Mouse (Mus musculus): Measurements from ENCODE around the gene Agrp. TPM values are rescaled to one million over a fixed set of nuclear protein-coding genes. Genes with fewer than 3 reads are reported as not detected.

The Agrp gene
- polyA plus RNA-seq, 1 experiment from 2014 or later = 0.88 TPM

DNA sequence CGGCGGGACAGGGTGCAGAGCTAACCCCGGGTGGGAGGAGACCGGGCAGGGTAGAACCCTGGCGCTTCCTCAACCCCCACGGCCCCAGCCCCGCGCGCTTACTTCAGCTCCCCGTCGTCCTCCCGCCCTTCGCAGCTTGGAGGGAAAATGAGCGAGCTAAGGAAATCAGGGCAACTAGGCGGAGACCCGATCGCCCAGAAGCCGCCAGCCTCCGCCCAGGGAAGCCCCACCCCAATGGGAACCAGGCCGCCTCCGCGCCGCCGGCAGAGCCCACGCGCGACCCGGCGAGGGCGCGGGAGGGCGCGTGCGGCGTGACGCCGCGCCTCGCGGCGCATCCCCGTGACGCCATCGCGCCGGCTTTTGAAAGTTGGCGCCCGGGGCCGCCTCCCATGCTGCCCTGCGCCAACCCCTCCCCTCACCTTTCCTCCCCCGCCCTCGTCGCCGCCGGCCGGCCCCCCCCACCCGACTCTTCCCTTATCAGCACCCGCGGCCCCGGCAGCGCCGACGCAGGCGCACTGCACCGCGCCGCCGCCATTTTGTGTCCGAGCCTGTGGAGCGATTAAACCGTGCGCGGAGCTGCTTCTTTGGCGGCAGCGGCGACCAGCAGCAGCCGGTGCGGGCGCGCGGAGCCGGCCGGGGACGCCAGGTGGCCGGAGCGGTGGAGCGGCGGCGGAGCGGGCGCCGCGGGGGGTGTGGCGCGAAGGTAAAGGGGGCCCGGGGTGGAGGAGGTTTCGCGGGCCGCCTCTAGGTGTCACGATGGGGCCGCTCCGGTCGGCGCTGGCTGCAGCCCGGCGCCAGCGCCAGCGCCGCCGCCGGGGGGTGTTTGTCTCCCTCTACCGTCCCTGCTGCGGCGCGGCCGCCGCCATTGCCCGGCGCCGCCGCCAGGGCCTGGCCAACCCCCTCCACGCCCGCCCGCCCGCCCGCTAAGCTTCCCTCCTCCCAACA, 903 bp downstream of the Agrp start, which contains the start of gene Ctcf:
Ctcf (plus strand) TSS at position 551 of the 945 bp plus-strand sequence.
- peak within 1 kb of the TSS; percentile 99 for H3K27ac ChIP-seq
- ATAC-seq = peak; percentile 94
- H3K4me1 ChIP-seq (replicated peaks) = peaks cover 18% of the 10 kb centered on the region
- no peaks in the 10 kb centered on the region for H3K36me3 ChIP-seq
- peak within 1 kb of the TSS; percentile 90 for H3K4me3 ChIP-seq (replicated peaks)
- under 1% methylated on average over 96 of the region's 126 CpGs for WGBS
- no peaks in the 10 kb centered on the region for H3K27me3 ChIP-seq (replicated peaks)
- no peaks in the 10 kb centered on the region for H3K9me3 ChIP-seq
- H3K9ac ChIP-seq = peak within 1 kb of the TSS; percentile 82
- peak within 1 kb of the TSS; percentile 90 for H3K4me2 ChIP-seq (replicated peaks)

DNA sequence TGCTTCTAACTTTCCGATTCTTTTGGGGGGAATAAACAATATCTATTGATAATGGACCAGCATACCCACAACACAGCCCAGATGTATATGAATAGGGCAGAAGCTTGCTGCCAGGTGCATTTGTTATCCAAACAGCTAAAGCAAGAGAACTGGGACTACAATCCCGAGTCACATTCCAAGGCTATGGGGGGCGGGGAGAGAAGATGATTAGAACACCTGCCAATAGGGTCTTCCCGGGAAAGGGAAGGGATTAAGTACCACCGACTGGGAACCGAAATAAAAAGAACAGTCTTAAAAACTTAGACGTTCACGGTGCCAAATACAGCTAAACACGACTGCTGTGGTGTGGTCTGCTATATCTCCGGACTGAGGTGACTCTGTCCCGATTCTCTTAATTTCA, 1.7 kb downstream of the Agrp start:
- H3K36me3 ChIP-seq = no peaks in the 10 kb centered on the region
- ATAC-seq = no peak
- H3K4me2 ChIP-seq (replicated peaks) = peak overlapping the region; percentile 90
- 2% methylated on average over 11 of the region's 11 CpGs for WGBS
- peak overlapping the region; percentile 90 for H3K4me3 ChIP-seq (replicated peaks)
- H3K9ac ChIP-seq = peak overlapping the region; percentile 73
- H3K9me3 ChIP-seq = no peaks in the 10 kb centered on the region
- H3K27ac ChIP-seq = peak overlapping the region; percentile 84
- H3K27me3 ChIP-seq (replicated peaks) = no peaks in the 10 kb centered on the region
- H3K4me1 ChIP-seq (replicated peaks) = peaks cover 18% of the 10 kb centered on the region

DNA sequence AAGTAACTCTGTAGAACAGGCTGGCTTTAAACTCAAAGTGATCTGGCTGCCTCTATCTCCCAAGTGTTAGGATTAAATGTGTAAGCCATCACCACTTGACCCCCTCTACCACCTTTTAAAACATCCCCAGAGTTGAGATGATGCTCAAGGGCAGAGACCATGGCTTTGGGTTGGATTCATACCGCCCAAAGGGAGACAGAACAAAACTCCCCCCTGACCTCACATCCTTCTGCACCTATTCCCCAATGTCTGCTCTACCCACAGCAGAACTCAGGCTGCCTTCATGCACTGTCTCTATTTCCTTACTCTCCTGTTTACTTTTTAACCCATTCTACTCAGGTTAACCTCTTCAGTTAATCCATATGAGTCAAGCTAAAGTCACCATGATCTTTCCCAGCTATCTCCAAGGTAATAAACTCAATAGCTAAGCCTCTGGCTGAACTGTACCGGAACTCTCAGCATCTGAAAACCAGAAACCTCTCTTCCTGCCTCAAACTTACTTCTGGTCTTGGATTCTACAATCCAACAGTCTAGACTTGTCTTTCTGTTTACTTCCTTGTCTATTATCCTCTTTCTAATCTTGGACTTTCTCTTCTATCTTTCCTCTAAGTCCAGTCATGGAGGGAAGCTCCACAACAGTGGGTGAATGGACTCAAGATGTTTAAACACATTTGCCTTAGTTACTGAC, 2.3 kb downstream of the Agrp start:
- Histone ChIP-seq H3K27ac (peak overlapping the region; percentile 84; the same call in 1 of the 2 replicates), H3K4me3 (replicated peaks) (peak overlapping the region; percentile 90), H3K4me1 (replicated peaks) (peaks cover 15% of the 10 kb centered on the region), H3K9ac (peak overlapping the region; percentile 73; the same call in 1 of the 2 replicates), H3K9me3 (no peaks in the 10 kb centered on the region), H3K36me3 (no peaks in the 10 kb centered on the region), H3K4me2 (replicated peaks) (peak overlapping the region; percentile 90), H3K27me3 (replicated peaks) (no peaks in the 10 kb centered on the region)
- WGBS = 66% methylated on average over 2 of the region's 2 CpGs
- ATAC-seq = no peak

DNA sequence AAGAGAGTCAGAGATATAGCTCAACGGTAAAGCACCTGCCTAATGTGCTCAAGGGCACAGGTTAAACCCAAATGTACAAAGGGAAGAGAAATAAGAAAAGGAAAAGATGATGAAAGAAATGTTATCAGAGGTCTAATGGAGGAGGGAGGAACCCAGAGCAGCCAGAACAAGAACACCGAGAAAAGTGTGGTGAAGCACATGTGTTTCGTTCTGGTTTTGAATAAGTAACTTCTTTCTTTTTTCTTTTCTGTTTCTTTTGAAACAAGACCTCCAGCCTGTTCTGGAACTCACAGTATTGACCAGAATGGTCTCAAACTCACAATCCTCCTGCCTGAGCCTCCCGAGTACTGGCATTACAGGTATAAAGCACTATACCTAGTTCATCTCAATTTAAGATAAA, 7.9 kb downstream of the Agrp start:
- Histone ChIP-seq H3K4me3 (replicated peaks) (no peak overlapping the region), H3K4me1 (replicated peaks) (peaks cover 3% of the 10 kb centered on the region; the same call in 1 of the 2 replicates), H3K27ac (no peak overlapping the region), H3K9me3 (no peaks in the 10 kb centered on the region), H3K27me3 (replicated peaks) (no peaks in the 10 kb centered on the region), H3K36me3 (no peaks in the 10 kb centered on the region), H3K4me2 (replicated peaks) (no peak overlapping the region), H3K9ac (no peak overlapping the region)
- WGBS = 87% methylated on average over 4 of the region's 4 CpGs
- no peak for ATAC-seq

DNA sequence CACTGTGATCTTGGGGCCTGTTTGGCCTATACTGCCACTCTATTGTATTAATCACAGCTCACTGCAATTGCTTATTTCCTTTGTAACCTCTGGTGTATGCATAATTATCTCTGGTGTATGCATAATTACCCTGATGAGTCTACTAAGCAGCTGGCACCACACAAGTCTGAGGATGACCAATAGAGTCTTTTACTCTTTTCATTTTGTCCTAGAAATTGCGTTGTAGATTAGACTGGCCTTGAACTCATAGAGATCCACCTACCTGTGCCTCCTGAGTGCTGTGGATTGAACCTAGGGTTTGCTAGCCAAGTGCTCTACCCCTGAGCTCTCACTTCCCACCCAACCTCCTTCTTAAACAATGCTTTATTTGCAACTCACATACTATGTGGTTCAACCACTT, 11.1 kb downstream of the Agrp start:
- Histone ChIP-seq H3K4me3 (replicated peaks) (no peak overlapping the region), H3K4me1 (replicated peaks) (peaks cover 22% of the 10 kb centered on the region), H3K36me3 (peaks cover 7% of the 10 kb centered on the region), H3K27me3 (replicated peaks) (no peaks in the 10 kb centered on the region), H3K4me2 (replicated peaks) (no peak overlapping the region), H3K9me3 (no peaks in the 10 kb centered on the region), H3K27ac (no peak overlapping the region), H3K9ac (no peak overlapping the region)
- WGBS = 71% methylated on average over 1 of the region's 1 CpGs
- no peak for ATAC-seq

DNA sequence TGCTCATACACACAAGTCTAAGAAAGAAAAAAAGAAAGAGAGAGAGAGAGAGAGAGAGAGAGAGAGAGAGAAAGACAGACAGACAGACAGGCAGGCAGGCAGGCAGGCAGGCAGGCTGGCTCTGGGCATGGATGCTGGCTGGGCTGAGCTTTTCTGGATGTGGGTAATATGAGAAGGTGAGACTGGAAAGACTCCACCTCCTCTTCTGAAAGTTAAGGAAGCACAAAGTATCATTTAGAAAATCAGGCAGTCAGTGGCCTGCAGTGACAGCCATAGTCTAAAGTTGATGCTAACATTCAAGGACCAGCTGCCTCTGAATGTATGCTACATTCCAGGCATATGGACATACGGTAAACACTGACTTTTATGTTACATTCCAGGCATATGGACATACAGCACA, 12.4 kb downstream of the Agrp start:
- H3K4me2 ChIP-seq (replicated peaks) = no peak overlapping the region
- H3K36me3 ChIP-seq = peaks cover 18% of the 10 kb centered on the region
- H3K27ac ChIP-seq = no peak overlapping the region
- H3K27me3 ChIP-seq (replicated peaks) = no peaks in the 10 kb centered on the region
- WGBS = 55% methylated on average over 1 of the region's 1 CpGs
- H3K9me3 ChIP-seq = no peaks in the 10 kb centered on the region
- no peak overlapping the region for H3K9ac ChIP-seq
- ATAC-seq = no peak
- H3K4me3 ChIP-seq (replicated peaks) = no peak overlapping the region
- H3K4me1 ChIP-seq (replicated peaks) = peaks cover 22% of the 10 kb centered on the region

DNA sequence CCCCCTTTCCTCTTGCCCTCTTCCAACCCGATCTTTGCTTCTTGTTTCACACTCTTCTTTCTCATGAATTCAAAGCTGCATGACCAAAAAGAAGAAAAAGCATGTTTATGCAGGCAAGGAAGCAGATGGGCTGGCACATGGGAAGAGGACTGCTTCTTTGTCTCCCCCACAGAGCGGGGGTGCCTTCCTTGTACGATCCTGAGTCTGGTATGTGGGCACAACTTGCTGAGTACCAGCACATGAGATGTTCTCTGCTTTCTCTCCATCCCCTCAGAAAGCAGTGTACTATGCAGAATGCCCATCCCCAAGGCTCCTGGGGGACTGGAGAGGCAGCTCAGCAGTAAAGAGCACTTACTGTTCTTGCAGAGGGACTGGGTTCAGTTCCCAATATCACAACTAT, 12.8 kb downstream of the Agrp start:
- no peak for ATAC-seq
- no peak overlapping the region for H3K9ac ChIP-seq
- peak overlapping the region; percentile 11; the same call in 1 of the 2 replicates for H3K27ac ChIP-seq
- H3K36me3 ChIP-seq = peaks cover 18% of the 10 kb centered on the region
- 57% methylated on average over 3 of the region's 3 CpGs for WGBS
- peaks cover 22% of the 10 kb centered on the region for H3K4me1 ChIP-seq (replicated peaks)
- no peak overlapping the region for H3K4me3 ChIP-seq (replicated peaks)
- no peak overlapping the region for H3K4me2 ChIP-seq (replicated peaks)
- no peaks in the 10 kb centered on the region for H3K27me3 ChIP-seq (replicated peaks)
- H3K9me3 ChIP-seq = no peaks in the 10 kb centered on the region

DNA sequence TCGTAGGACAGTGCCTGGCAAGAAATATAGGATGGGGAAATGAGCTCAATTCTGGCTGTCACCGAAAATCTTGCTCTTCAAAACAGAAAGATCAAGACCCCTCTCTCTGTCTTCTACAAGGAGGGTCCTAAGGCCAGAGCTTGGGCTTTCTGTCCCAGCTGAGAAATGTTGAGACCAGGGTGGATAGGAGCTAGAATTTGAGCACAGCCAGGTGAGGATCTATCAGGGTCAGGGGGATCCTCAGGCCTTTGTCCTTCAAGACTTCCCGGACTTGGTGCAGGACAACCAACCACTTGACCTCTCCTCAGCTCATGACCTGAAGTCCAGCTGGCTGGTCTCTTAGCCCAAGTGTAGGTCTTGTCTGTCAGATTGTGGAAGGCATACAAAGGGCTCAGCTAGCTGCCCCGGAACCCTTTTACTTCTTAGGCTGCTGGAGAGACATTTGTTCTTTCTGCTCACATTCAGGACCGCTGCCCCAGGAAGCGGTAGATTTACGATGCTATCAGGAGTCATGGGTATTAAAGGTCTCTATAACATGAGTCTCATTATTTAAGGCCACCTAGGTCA, 13.4 kb downstream of the Agrp start:
- no peak overlapping the region for H3K27ac ChIP-seq
- WGBS = 55% methylated on average over 7 of the region's 7 CpGs

DNA sequence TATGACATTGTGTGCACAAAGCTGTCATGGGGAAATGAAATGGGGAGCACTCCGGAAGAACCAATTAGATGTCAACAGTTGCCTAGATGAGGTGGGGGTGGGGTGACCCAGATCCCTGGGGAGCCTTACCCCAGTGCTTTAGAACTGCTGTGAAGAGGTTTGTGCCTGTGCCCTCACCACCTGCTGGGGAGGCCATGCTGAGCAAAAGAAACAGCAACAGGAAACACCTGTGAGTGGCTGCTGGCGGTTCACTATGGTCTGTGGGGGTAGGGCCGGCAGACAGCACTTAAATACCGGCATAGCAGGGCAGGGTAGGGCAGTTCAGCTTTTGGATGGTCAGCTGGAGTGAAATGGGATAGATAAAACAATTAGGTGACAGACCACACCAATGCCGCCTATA, 14.1 kb downstream of the Agrp start:
- no peaks in the 10 kb centered on the region for H3K27me3 ChIP-seq (replicated peaks)
- peaks cover 22% of the 10 kb centered on the region for H3K4me1 ChIP-seq (replicated peaks)
- 0 out of 2 replicates have a peak overlapping the region, but pooled peaks have one; percentile 2 for H3K27ac ChIP-seq
- H3K4me2 ChIP-seq (replicated peaks) = peak overlapping the region; percentile 43
- peaks cover 26% of the 10 kb centered on the region for H3K36me3 ChIP-seq
- no peak overlapping the region for H3K9ac ChIP-seq
- ATAC-seq = peak; percentile 16
- H3K4me3 ChIP-seq (replicated peaks) = no peak overlapping the region
- WGBS = 36% methylated on average over 5 of the region's 5 CpGs
- H3K9me3 ChIP-seq = no peaks in the 10 kb centered on the region

More for the DNA sequence above, 13.4 kb downstream of the Agrp start:
- no peaks in the 10 kb centered on the region for H3K27me3 ChIP-seq (replicated peaks)
- H3K9me3 ChIP-seq = no peaks in the 10 kb centered on the region
- H3K4me2 ChIP-seq (replicated peaks) = no peak overlapping the region
- H3K4me3 ChIP-seq (replicated peaks) = no peak overlapping the region
- ATAC-seq = no peak
- peaks cover 22% of the 10 kb centered on the region for H3K4me1 ChIP-seq (replicated peaks)
- no peak overlapping the region for H3K9ac ChIP-seq
- peaks cover 19% of the 10 kb centered on the region for H3K36me3 ChIP-seq

DNA sequence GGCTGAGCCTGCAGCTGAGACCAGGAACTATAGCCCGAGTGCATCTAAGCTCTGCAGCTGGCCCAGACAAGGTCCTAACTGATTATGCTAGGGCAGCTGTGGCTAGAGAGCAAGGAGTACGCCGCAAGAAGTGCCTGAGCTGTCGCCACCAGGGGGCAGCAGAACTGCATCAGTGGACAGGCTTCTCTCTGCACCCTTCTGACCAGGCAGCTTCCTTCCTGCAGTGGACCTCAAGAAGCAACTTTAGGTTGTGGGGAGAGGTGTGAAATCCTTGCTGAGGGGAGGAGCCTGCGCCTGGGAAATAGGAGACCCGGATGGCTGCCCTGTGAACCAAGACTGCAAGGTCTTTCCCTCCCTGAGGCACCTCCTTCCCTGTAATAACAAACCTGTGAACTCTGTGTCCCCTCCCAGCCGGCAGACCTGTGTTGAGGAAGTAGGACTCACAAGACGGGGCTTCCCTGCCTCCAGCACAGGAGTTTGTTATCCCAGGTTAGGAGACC, 14.7 kb downstream of the Agrp start:
- peaks cover 22% of the 10 kb centered on the region for H3K4me1 ChIP-seq (replicated peaks)
- H3K9ac ChIP-seq = peak overlapping the region; percentile 8; the same call in 1 of the 2 replicates
- peaks cover 32% of the 10 kb centered on the region for H3K36me3 ChIP-seq
- H3K27me3 ChIP-seq (replicated peaks) = no peaks in the 10 kb centered on the region
- H3K27ac ChIP-seq = peak overlapping the region; percentile 54; the same call in 1 of the 2 replicates
- peak overlapping the region; percentile 43 for H3K4me2 ChIP-seq (replicated peaks)
- WGBS = 4% methylated on average over 8 of the region's 8 CpGs
- peak; percentile 94 for ATAC-seq
- H3K9me3 ChIP-seq = no peaks in the 10 kb centered on the region
- H3K4me3 ChIP-seq (replicated peaks) = no peak overlapping the region

DNA sequence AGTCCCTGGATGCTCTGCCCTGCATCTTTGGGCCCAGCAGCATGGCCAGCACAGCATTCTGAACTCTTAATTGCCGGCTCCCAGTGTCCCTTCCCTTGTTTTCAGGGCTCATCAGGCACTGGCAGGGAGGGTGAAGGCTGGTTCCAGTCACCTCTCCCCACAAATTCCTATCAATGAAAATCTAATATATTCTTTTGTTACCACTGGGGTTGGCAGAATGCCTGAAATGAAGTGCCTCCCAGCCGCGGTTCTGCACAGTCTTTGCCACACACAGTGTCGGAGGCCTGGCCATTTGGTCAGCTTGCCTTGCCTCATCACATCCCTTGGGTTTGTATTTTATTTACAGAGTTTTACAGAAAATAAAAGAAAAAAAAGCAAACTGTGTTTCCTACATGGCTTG, 15.4 kb downstream of the Agrp start:
- 0 out of 2 replicates have a peak, but pooled peaks have one; percentile 0 for ATAC-seq
- 77% methylated on average over 4 of the region's 4 CpGs for WGBS
- Histone ChIP-seq H3K4me2 (replicated peaks) (peak overlapping the region; percentile 43; the same call in 1 of the 2 replicates), H3K4me1 (replicated peaks) (peaks cover 22% of the 10 kb centered on the region), H3K9ac (no peak overlapping the region), H3K4me3 (replicated peaks) (no peak overlapping the region), H3K36me3 (peaks cover 38% of the 10 kb centered on the region), H3K27ac (peak overlapping the region; percentile 54; the same call in 1 of the 2 replicates), H3K9me3 (no peaks in the 10 kb centered on the region), H3K27me3 (replicated peaks) (no peaks in the 10 kb centered on the region)

Data from intestine, embryonic 15.5 days (tissue).